Mouse (Mus musculus): ENCODE measurements around the gene Olfr472.

Olfr472 gene

DNA sequence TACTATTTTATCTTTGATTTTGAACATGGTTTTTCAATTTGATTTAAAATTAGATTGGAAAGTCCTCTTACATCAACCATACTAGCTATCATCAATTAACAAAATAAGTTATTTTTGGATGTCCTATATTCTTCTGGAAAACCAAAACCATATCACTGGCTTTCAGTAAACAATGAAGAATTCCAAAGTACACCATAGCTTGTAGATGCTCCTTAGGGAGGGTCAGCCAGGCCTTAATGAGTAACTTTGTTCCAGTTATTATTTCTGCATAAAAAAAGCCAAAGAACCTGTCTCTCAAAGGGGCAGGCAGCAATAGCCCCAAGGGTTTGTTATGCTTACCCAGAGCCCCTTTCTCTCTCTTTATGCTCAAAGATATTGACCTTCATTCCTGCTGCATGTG, at the start of gene Olfr472:
TSS of gene Olfr472 (plus strand) at position 301 of the 400 bp plus-strand sequence.
- no peak for TF ChIP-seq GATA4 (IDR thresholded peaks at IDR 0.05; ENCODE audit: insufficient replicate concordance, low read length)

DNA sequence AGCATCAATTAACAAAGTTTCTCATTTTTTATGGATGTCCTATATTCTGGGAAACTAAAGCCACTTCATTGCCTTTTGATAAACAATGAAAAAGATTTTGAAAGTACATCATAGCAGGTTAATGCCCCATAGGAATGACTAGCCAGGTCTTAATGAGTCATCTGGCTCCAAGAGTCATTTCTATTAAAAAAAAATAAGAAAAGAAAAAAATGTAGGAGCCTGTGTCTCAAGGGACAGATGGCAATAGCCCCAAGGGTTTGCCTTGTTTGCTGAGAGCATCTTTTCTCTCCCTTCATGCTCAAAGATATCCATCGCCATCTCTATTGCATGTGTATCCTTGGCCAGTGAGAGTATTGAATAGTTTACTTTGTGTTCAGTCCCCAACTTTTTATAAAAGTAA, 32.4 kb downstream of the Olfr472 start, which contains the start of gene Olfr473:
TSS of gene Olfr473 (plus strand) at position 301 of the 400 bp plus-strand sequence.
- no peak for TF ChIP-seq GATA4 (IDR thresholded peaks at IDR 0.05; ENCODE audit: insufficient replicate concordance, low read length)

DNA sequence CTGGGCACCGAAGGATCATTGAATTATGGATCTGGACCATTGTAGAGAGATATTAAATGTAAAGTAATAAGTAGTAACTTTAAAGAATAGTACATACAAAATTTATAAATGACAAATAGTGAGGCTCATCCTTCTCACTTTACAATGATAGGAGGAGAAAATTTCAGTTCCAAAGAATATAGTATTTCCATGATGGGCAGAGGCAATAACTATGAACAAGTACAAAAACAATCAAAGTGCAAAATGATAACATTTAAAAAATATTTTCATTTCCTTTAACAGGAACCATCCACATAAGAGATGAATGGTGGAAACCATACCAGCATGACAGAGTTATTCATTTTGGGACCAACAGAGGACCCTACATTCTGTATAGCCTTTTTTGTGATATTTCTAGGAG, 56.6 kb downstream of the Olfr472 start, which contains the start of gene Olfr474:
TSS of gene Olfr474 (plus strand) at position 301 of the 400 bp plus-strand sequence.
- TF ChIP-seq GATA4 (IDR thresholded peaks at IDR 0.05; ENCODE audit: insufficient replicate concordance, low read length), result no peak
